26 mouse cellular contexts compared by ENCODE assay signal in genomic region chr9:43019656-43020055, GRCm38 (mm10).
"Had no signal": no experiment of that assay in that cellular context is flagged by ENCODE, and none has a peak within 500 bp of the region (broad histone marks: within the 10 kb centered on the region; RNA-seq: fewer than 3 reads in every experiment).

No protein-coding gene starts in this region.

- H3K9me3 ChIP-seq: hindbrain, embryonic 13.5 days; hindbrain, embryonic 15.5 days; kidney, embryonic 15.5 days; limb, embryonic 10.5 days; limb, embryonic 12.5 days; liver, embryonic 13.5 days; liver, embryonic 15.5 days had no signal

- H3K4me1 ChIP-seq: hindbrain, embryonic 13.5 days; hindbrain, embryonic 15.5 days; kidney, embryonic 15.5 days; limb, embryonic 10.5 days; limb, embryonic 12.5 days; liver, embryonic 13.5 days; liver, embryonic 15.5 days had no signal

- H3K4me2 ChIP-seq: heart, embryonic 11.5 days; hindbrain, embryonic 13.5 days; hindbrain, embryonic 15.5 days; kidney, embryonic 15.5 days; limb, embryonic 12.5 days; liver, embryonic 11.5 days; liver, embryonic 13.5 days; liver, embryonic 15.5 days had no signal

- H3K4me3 ChIP-seq: gastrocnemius, adult 2 months; heart, adult 2 months; hindbrain, embryonic 13.5 days; hindbrain, embryonic 15.5 days; kidney, embryonic 15.5 days; layer of hippocampus, adult 2 months; left cerebral cortex, adult 2 months; limb, embryonic 10.5 days; limb, embryonic 12.5 days; liver, embryonic 13.5 days; liver, embryonic 15.5 days had no signal

- H3K27me3 ChIP-seq: hindbrain, embryonic 13.5 days; hindbrain, embryonic 15.5 days; kidney, embryonic 15.5 days; limb, embryonic 12.5 days; liver, embryonic 13.5 days; liver, embryonic 15.5 days had no signal

- H3K9ac ChIP-seq: hindbrain, embryonic 13.5 days; hindbrain, embryonic 15.5 days; kidney, embryonic 15.5 days; limb, embryonic 12.5 days; liver, embryonic 13.5 days; liver, embryonic 15.5 days had no signal

- H3K27ac ChIP-seq: gastrocnemius, adult 2 months; heart, adult 2 months; hindbrain, embryonic 13.5 days; hindbrain, embryonic 15.5 days; hindbrain, postnatal 0 days; kidney, embryonic 15.5 days; layer of hippocampus, adult 2 months; left cerebral cortex, adult 2 months; limb, embryonic 10.5 days; limb, embryonic 12.5 days; liver, embryonic 13.5 days; liver, embryonic 15.5 days had no signal

- ATAC-seq: hindbrain, postnatal 0 days; intestine, embryonic 16.5 days had no signal

- DNase-seq: gastrocnemius, adult 2 months; gastrocnemius, postnatal 10 days; gastrocnemius, postnatal 25 days; heart, adult 2 months; heart, postnatal 10 days; heart, postnatal 36 days; kidney, adult 11 months; kidney, adult 2 months; kidney, adult 9 months; kidney, postnatal 10 days; kidney, postnatal 25 days; kidney, postnatal 4 days; liver; liver, embryonic 13.5 days had no signal
